Mouse (Mus musculus): ENCODE measurements at regions not wholly inside any gene's neighbourhood (a gene's known extent, or its start where the extent isn't known, plus 50 kb on each side); places are given as distances from the start of the nearest gene placed in this dataset.

- H3K4me3 ChIP-seq (ENCODE audit: low read depth, low read length) = no peak overlapping the region
- no peaks in the 10 kb centered on the region for H3K9me3 ChIP-seq (ENCODE audit: low read depth, low read length)
- H3K36me3 ChIP-seq (ENCODE audit: insufficient read depth) = no peaks in the 10 kb centered on the region
- H3K27me3 ChIP-seq (ENCODE audit: insufficient read depth, low read length) = no peaks in the 10 kb centered on the region
- H3K27ac ChIP-seq (ENCODE audit: low read depth) = no peak overlapping the region
- no peak for DNase-seq
- TF ChIP-seq CTCF (IDR thresholded peaks at IDR 0.05; ENCODE audit: low read depth) = no peak
- H3K4me2 ChIP-seq = no peak overlapping the region
- 71% methylated on average over 11 of the region's 11 CpGs for WGBS
- ATAC-seq (ENCODE audit: insufficient read depth) = no peak
- H3K4me1 ChIP-seq (ENCODE audit: insufficient read depth) = no peaks in the 10 kb centered on the region
- no peak overlapping the region for H3K9ac ChIP-seq
Observed at GRCm38 (mm10) chr4:127454511-127455119, 96.6 kb upstream of the Gjb5 start.

- WGBS = 45% methylated on average over 8 of the region's 8 CpGs
- H3K4me2 ChIP-seq = no peak overlapping the region
- no peaks in the 10 kb centered on the region for H3K9me3 ChIP-seq (ENCODE audit: low read depth, low read length)
- no peak for TF ChIP-seq CTCF (IDR thresholded peaks at IDR 0.05; ENCODE audit: low read depth)
- H3K9ac ChIP-seq = no peak overlapping the region
- no peak overlapping the region for H3K4me3 ChIP-seq (ENCODE audit: low read depth, low read length)
- H3K36me3 ChIP-seq (ENCODE audit: insufficient read depth) = no peaks in the 10 kb centered on the region
- no peak overlapping the region for H3K27ac ChIP-seq (ENCODE audit: low read depth)
- no peak for ATAC-seq (ENCODE audit: insufficient read depth)
- no peaks in the 10 kb centered on the region for H3K4me1 ChIP-seq (ENCODE audit: insufficient read depth)
- no peak for DNase-seq
- no peaks in the 10 kb centered on the region for H3K27me3 ChIP-seq (ENCODE audit: insufficient read depth, low read length)
Observed at GRCm38 (mm10) chr4:127452081-127452480, 94.1 kb upstream of the Gjb5 start.

GRCm38 (mm10) chr4:127445300-127445699 lies 87.3 kb upstream of the Gjb5 start:
- Histone ChIP-seq H3K9ac (no peak overlapping the region), H3K27me3 (ENCODE audit: insufficient read depth, low read length) (no peaks in the 10 kb centered on the region), H3K36me3 (ENCODE audit: insufficient read depth) (no peaks in the 10 kb centered on the region), H3K4me1 (ENCODE audit: insufficient read depth) (no peaks in the 10 kb centered on the region), H3K4me3 (ENCODE audit: low read depth, low read length) (no peak overlapping the region), H3K4me2 (no peak overlapping the region), H3K9me3 (ENCODE audit: low read depth, low read length) (no peaks in the 10 kb centered on the region), H3K27ac (ENCODE audit: low read depth) (no peak overlapping the region)
- DNase-seq (no peak), ATAC-seq (ENCODE audit: insufficient read depth) (no peak)
- 63% methylated on average over 3 of the region's 3 CpGs for WGBS
- TF ChIP-seq CTCF (IDR thresholded peaks at IDR 0.05; ENCODE audit: low read depth) = peak; percentile 21; the same call in 1 of the 2 replicates

- TF ChIP-seq CTCF (IDR thresholded peaks at IDR 0.05; ENCODE audit: low read depth) = no peak
- Histone ChIP-seq H3K9me3 (ENCODE audit: low read depth, low read length) (no peaks in the 10 kb centered on the region), H3K27ac (ENCODE audit: low read depth) (no peak overlapping the region), H3K4me1 (ENCODE audit: insufficient read depth) (no peaks in the 10 kb centered on the region), H3K4me2 (no peak overlapping the region), H3K9ac (no peak overlapping the region), H3K27me3 (ENCODE audit: insufficient read depth, low read length) (no peaks in the 10 kb centered on the region), H3K4me3 (ENCODE audit: low read depth, low read length) (no peak overlapping the region), H3K36me3 (ENCODE audit: insufficient read depth) (no peaks in the 10 kb centered on the region)
- DNase-seq (no peak), ATAC-seq (ENCODE audit: insufficient read depth) (no peak)
- 88% methylated on average over 1 of the region's 1 CpGs for whole genome bisulfite sequencing
Observed at GRCm38 (mm10) chr4:127444056-127444455, 86.1 kb upstream of the Gjb5 start.

GRCm38 (mm10) chr4:127442001-127442400 lies 84.0 kb upstream of the Gjb5 start:
- Histone ChIP-seq H3K4me3 (ENCODE audit: low read depth, low read length) (no peak overlapping the region), H3K27me3 (ENCODE audit: insufficient read depth, low read length) (no peaks in the 10 kb centered on the region), H3K27ac (ENCODE audit: low read depth) (no peak overlapping the region), H3K9me3 (ENCODE audit: low read depth, low read length) (no peaks in the 10 kb centered on the region), H3K36me3 (ENCODE audit: insufficient read depth) (no peaks in the 10 kb centered on the region), H3K4me2 (no peak overlapping the region), H3K4me1 (ENCODE audit: insufficient read depth) (no peaks in the 10 kb centered on the region), H3K9ac (no peak overlapping the region)
- 87% methylated on average over 4 of the region's 4 CpGs for WGBS
- no peak for TF ChIP-seq CTCF (IDR thresholded peaks at IDR 0.05; ENCODE audit: low read depth)
- no peak for DNase-seq
- ATAC-seq (ENCODE audit: insufficient read depth) = no peak

- WGBS = 67% methylated on average over 7 of the region's 7 CpGs
- Histone ChIP-seq H3K4me1 (ENCODE audit: insufficient read depth) (no peaks in the 10 kb centered on the region), H3K4me2 (no peak overlapping the region), H3K9me3 (ENCODE audit: low read depth, low read length) (no peaks in the 10 kb centered on the region), H3K36me3 (ENCODE audit: insufficient read depth) (no peaks in the 10 kb centered on the region), H3K27ac (ENCODE audit: low read depth) (no peak overlapping the region), H3K4me3 (ENCODE audit: low read depth, low read length) (no peak overlapping the region), H3K27me3 (ENCODE audit: insufficient read depth, low read length) (no peaks in the 10 kb centered on the region), H3K9ac (no peak overlapping the region)
- ATAC-seq (ENCODE audit: insufficient read depth) (no peak), DNase-seq (no peak)
- no peak for TF ChIP-seq CTCF (IDR thresholded peaks at IDR 0.05; ENCODE audit: low read depth)
Observed at GRCm38 (mm10) chr4:127440602-127441001, 82.6 kb upstream of the Gjb5 start.

- 13% methylated on average over 7 of the region's 8 CpGs for WGBS
- Histone ChIP-seq H3K9ac (no peak overlapping the region), H3K4me3 (ENCODE audit: low read depth, low read length) (no peak overlapping the region), H3K4me2 (peak overlapping the region; percentile 41; the same call in 1 of the 2 replicates), H3K4me1 (ENCODE audit: insufficient read depth) (no peaks in the 10 kb centered on the region), H3K36me3 (ENCODE audit: insufficient read depth) (no peaks in the 10 kb centered on the region), H3K9me3 (ENCODE audit: low read depth, low read length) (no peaks in the 10 kb centered on the region), H3K27me3 (ENCODE audit: insufficient read depth, low read length) (no peaks in the 10 kb centered on the region), H3K27ac (ENCODE audit: low read depth) (no peak overlapping the region)
- TF ChIP-seq CTCF (IDR thresholded peaks at IDR 0.05; ENCODE audit: low read depth) = peak; percentile 83
- no peak for ATAC-seq (ENCODE audit: insufficient read depth)
- peak; percentile 90 for DNase-seq
Observed at GRCm38 (mm10) chr4:127435076-127435475, 77.1 kb upstream of the Gjb5 start.
